Mouse (Mus musculus): ENCODE measurements around the gene Unc5a.

- TF ChIP-seq CTCF (conservative IDR thresholded peaks at IDR 0.05; ENCODE audit: low read length) (no peak), POU5F1 (IDR thresholded peaks at IDR 0.05; ENCODE audit: borderline replicate concordance, low read length) (no peak)
Observed at GRCm38 (mm10) chr13:54926654-54927053, 22.6 kb upstream of the Unc5a start.

Measured in E14TG2a.4 (cell line).